Mouse (Mus musculus) forebrain, postnatal 0 days (tissue): ENCODE measurements at regions not wholly inside any gene's neighbourhood (a gene's known extent, or its start where the extent isn't known, plus 50 kb on each side); places are given as distances from the start of the nearest gene placed in this dataset.

Experiments
- ATAC-seq: fragments of 200-750 bp; cut with Nextera tagmentation; 2 replicates; pipeline ENCODE4 v1.8.0; 2017; ENCODE audit warnings: mild to moderate bottlenecking, moderate library complexity
- DNase-seq: peaks from one replicate; pipeline ENCODE4 v3.0.0-alpha.2; 2015
- H3K27ac ChIP-seq: fragments of 300-500 bp; sonication (generic); 2 replicates; pipeline ENCODE4 v1.5.1; 2014; ENCODE audit warnings: low read depth, mild to moderate bottlenecking, antibody characterized with exemption, low read length, moderate library complexity, mixed read lengths
- H3K27me3 ChIP-seq: fragments of 300-500 bp; sonication (generic); 2 replicates; pipeline ENCODE4 v1.6.1; 2014; ENCODE audit warnings: mild to moderate bottlenecking, low read length, mixed read lengths; ENCODE audit not compliant: insufficient read depth
- H3K36me3 ChIP-seq: fragments of 300-500 bp; sonication (generic); 2 replicates; pipeline ENCODE4 v1.6.1; 2014; ENCODE audit warnings: mild to moderate bottlenecking, moderate library complexity; ENCODE audit not compliant: insufficient read depth
- H3K4me1 ChIP-seq: fragments of 300-500 bp; sonication (generic); 2 replicates; pipeline ENCODE4 v1.6.1; 2014; ENCODE audit warnings: antibody characterized with exemption; ENCODE audit not compliant: insufficient read depth
- H3K4me2 ChIP-seq: fragments of 300-500 bp; sonication (generic); 2 replicates; pipeline ENCODE4 v1.6.1; 2014; ENCODE audit warnings: low read depth, mild to moderate bottlenecking, moderate library complexity
- H3K4me3 ChIP-seq: fragments of 300-500 bp; sonication (generic); 2 replicates; pipeline ENCODE4 v1.5.1; 2014; ENCODE audit warnings: low read depth, low read length, mixed read lengths
- H3K9ac ChIP-seq: fragments of 300-500 bp; sonication (generic); 2 replicates; pipeline ENCODE4 v1.6.1; 2014; ENCODE audit warnings: mild to moderate bottlenecking
- H3K9me3 ChIP-seq: fragments of 300-500 bp; sonication (generic); 2 replicates; pipeline ENCODE4 v1.6.1; 2016; ENCODE audit warnings: low read length
- CTCF ChIP-seq: sonication (generic); IDR thresholded peaks from 2 replicates; pipeline ENCODE4 v1.5.1; 2016; ENCODE audit warnings: antibody characterized with exemption, control low read depth, low read depth
- WGBS: fragments of 180-500 bp; shearing (Covaris S2); extraction: QIAGEN DNeasy Blood & Tissue Kit; methylation state at CpG from one replicate; pipeline ENCODE4 v1.1.7; 2014; 5-methylcytosine and 5-hydroxymethylcytosine counted together

DNA sequence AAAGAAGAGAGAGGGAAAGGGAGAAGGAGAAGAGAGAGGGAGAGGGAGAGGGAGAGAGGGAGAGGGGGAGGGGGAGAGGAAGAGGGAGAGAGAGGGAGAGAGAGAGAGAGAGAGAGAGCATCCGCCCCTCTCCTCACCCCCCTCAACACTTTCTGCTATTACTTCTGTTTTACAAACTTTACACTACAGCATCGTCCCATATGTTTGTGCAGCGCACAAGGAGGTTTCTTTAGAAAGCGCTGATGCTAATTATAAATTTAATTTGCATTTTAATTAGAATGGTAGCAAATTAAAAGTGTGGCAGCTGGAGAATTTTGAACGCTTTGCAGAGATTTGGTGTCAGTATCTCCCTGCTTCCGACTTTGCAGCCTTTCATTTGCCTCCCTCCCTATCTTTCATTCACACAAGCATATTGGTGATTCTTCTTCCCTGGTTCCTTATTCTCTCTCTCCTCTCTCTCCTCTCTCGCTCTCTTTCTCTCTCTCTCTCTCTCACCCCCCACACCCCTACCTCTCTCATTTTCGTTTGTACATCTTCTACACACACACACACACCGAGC, 476.0 kb downstream of the Nr2f2 start:
- H3K27ac ChIP-seq, result 0 out of 2 replicates have a peak overlapping the region, but pooled peaks have one; percentile 4
- H3K4me3 ChIP-seq, result no peak overlapping the region
- peak; percentile 51 for DNase-seq

DNA sequence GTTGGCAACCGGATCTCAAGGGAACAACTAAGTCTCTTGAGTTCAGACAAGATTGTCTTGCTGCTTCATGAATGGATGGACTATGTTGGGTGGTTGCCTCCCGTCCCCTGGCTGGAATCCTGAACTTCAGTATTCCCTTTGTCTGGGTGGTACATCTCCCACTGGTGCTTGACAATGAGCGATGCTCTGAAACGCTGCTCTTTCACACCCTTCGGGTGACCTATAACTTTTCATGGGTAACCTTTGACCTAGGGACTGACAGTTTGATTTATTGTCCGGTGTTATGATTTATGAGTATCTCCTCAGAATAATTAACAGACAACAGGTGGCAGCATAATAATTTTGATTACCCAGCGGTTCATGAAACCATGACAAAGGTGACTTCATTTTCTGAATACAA, 478.3 kb downstream of the Nr2f2 start:
- no peak for ATAC-seq
- no peaks in the 10 kb centered on the region for H3K27me3 ChIP-seq
- TF ChIP-seq CTCF, result no peak
- H3K4me1 ChIP-seq, result peaks cover 5% of the 10 kb centered on the region; the same call in 1 of the 2 replicates
- WGBS, result 88% methylated on average over 7 of the region's 7 CpGs
- H3K9ac ChIP-seq, result no peak overlapping the region
- H3K9me3 ChIP-seq, result no peaks in the 10 kb centered on the region
- H3K36me3 ChIP-seq, result no peaks in the 10 kb centered on the region
- no peak overlapping the region for H3K4me2 ChIP-seq
- H3K27ac ChIP-seq, result no peak overlapping the region
- DNase-seq, result no peak
- no peak overlapping the region for H3K4me3 ChIP-seq

More for the DNA sequence above, 476.0 kb downstream of the Nr2f2 start:
- ATAC-seq, result peak; percentile 90
- H3K36me3 ChIP-seq, result no peaks in the 10 kb centered on the region
- no peaks in the 10 kb centered on the region for H3K27me3 ChIP-seq
- no peaks in the 10 kb centered on the region for H3K9me3 ChIP-seq
- 31% methylated on average over 9 of the region's 9 CpGs for WGBS
- H3K4me1 ChIP-seq, result peaks cover 5% of the 10 kb centered on the region; the same call in 1 of the 2 replicates
- no peak overlapping the region for H3K9ac ChIP-seq
- no peak for TF ChIP-seq CTCF
- no peak overlapping the region for H3K4me2 ChIP-seq

DNA sequence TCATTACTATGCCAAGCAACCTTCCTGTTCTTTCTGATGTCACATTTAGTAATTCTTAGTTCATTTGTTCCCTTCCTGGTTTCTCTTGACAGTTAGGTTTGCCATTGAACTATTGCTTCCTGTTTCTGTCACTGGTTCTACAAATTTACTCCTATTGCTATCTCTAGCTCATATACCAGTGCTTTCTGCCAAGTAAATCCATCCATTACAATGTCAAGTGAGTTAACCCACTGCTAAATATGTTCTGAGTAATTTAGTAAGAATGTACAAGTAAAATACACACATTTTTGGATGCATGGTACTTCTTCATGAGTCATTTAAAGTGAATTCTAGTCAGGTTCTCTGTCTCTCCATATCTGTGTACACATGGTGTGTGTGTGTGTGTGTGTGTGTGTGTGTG, 489.5 kb downstream of the Nr2f2 start:
- Histone ChIP-seq H3K27ac (no peak overlapping the region), H3K27me3 (no peaks in the 10 kb centered on the region), H3K4me1 (no peaks in the 10 kb centered on the region), H3K9me3 (no peaks in the 10 kb centered on the region), H3K4me2 (no peak overlapping the region), H3K4me3 (no peak overlapping the region), H3K9ac (no peak overlapping the region), H3K36me3 (no peaks in the 10 kb centered on the region)
- ATAC-seq (no peak), DNase-seq (no peak)
- no peak for TF ChIP-seq CTCF

DNA sequence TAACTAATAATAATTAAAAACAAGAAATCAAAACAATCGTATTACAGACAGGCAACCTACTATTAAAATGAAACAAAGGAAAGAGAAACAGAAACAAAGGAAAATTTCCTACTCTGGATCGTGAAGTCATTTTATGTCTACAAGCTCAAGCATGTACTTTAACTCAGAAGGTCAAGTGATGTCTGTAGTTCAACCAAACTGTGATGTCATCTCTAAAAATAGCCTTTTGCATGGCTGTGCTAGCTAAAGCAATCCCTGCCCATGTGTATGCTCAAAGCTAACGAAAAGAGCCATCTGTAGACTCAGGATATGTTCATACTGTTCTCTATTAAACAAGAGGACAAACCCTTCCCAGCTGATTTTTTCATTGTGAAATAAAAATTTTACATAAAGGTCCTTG, 500.7 kb downstream of the Nr2f2 start:
- no peak for TF ChIP-seq CTCF
- Histone ChIP-seq H3K9ac (no peak overlapping the region), H3K4me2 (no peak overlapping the region), H3K4me1 (no peaks in the 10 kb centered on the region), H3K27ac (no peak overlapping the region), H3K36me3 (no peaks in the 10 kb centered on the region), H3K27me3 (no peaks in the 10 kb centered on the region), H3K9me3 (no peaks in the 10 kb centered on the region), H3K4me3 (no peak overlapping the region)
- 88% methylated on average over 3 of the region's 3 CpGs for WGBS
- no peak for DNase-seq
- no peak for ATAC-seq

DNA sequence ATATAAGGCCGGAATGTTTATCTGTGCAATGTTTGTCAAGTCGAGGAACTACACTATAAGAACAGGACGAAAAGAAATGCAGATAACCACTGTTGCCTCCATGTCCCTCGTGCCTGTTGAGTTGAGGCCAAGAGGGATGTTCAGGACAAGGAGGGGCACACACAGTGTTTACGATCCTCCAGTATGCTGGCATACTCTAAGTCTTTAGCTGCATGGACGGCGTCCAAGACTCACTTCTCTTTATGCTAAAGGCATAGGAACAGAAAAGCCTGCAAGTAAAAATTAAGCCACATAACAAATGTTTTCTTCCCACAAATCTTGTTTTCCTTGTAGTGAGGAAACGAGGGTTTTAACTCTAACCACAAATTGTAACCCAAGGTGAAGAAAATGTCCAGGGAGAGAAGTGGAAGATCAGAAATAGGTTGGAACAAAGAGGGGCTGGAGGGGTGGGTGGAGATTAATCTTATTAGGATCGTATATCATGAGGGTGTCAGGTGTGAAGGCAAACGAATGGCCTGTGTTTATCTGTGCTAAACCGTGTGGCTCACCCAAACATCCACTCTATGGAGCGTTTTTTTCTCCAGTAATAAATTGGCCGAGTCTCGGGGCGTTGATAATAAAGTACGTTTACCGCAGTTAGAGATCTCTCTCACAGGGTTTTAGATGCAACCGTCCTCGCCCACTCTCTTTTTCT, 521.8 kb downstream of the Nr2f2 start:
- H3K4me3 ChIP-seq, result no peak overlapping the region
- no peaks in the 10 kb centered on the region for H3K36me3 ChIP-seq
- H3K27ac ChIP-seq, result no peak overlapping the region
- WGBS, result 59% methylated on average over 19 of the region's 19 CpGs
- ATAC-seq (no peak), DNase-seq (peak; percentile 27)
- no peaks in the 10 kb centered on the region for H3K27me3 ChIP-seq
- H3K4me2 ChIP-seq, result no peak overlapping the region
- H3K4me1 ChIP-seq, result no peaks in the 10 kb centered on the region
- no peak for TF ChIP-seq CTCF
- no peak overlapping the region for H3K9ac ChIP-seq
- H3K9me3 ChIP-seq, result no peaks in the 10 kb centered on the region

DNA sequence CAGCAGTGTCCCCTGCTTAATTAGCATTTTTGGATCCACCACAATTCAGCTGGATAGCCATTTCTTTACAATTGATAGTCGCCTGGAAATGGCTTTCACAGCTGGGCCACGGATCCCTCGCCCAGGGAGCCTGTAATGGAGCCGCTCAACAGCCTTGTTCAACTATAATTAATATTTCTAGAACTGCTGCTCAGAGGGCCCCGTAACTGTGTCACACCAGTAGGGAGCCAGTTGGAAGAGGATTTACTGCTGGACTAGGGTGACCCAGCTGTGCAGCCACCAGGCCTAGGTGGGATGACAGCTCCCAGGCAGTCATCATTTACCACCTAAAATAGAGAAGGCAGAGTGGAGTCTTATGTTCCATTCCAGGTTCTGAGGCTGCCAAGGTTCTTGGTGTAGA, 529.2 kb downstream of the Nr2f2 start:
- no peaks in the 10 kb centered on the region for H3K27me3 ChIP-seq
- no peak for ATAC-seq
- TF ChIP-seq CTCF, result no peak
- H3K27ac ChIP-seq, result no peak overlapping the region
- 70% methylated on average over 5 of the region's 5 CpGs for WGBS
- no peak overlapping the region for H3K4me2 ChIP-seq
- no peak overlapping the region for H3K9ac ChIP-seq
- no peaks in the 10 kb centered on the region for H3K9me3 ChIP-seq
- DNase-seq, result no peak
- no peaks in the 10 kb centered on the region for H3K4me1 ChIP-seq
- H3K4me3 ChIP-seq, result no peak overlapping the region
- H3K36me3 ChIP-seq, result no peaks in the 10 kb centered on the region

DNA sequence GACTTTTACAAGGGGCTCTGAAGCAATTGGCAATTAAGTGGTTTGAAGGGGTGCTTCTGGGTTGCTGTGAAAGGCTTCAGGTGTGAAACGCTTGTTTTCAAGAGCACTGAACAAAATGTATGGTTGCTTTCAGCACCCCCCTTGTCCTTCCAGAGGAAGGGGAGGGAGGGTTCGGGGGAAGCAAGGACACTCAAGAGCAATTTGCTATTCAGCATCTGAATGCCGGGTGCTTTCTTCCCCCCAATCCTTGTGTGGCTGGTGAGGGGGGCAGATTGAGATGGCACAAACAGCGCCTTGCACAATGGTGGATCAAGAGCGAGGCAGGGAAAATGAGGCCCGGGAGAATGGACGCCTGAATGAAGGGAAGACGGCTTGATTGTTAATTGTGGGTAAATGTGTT, 539.3 kb downstream of the Nr2f2 start:
- DNase-seq, result no peak
- ATAC-seq, result no peak
- no peak for TF ChIP-seq CTCF
- no peaks in the 10 kb centered on the region for H3K36me3 ChIP-seq
- H3K9ac ChIP-seq, result no peak overlapping the region
- H3K27ac ChIP-seq, result no peak overlapping the region
- H3K4me3 ChIP-seq, result no peak overlapping the region
- WGBS, result 7% methylated on average over 8 of the region's 8 CpGs
- no peaks in the 10 kb centered on the region for H3K27me3 ChIP-seq
- no peaks in the 10 kb centered on the region for H3K4me1 ChIP-seq
- H3K9me3 ChIP-seq, result no peaks in the 10 kb centered on the region
- no peak overlapping the region for H3K4me2 ChIP-seq
